7 mouse cellular contexts compared by ENCODE assay signal in genomic region chr7:49462328-49462811, GRCm38 (mm10).
A peak's percentile ranks its signal among the peaks of the same experiment; 100 is the strongest.
DNase-seq lines count a peak whose midpoint lies in the region; ATAC-seq and TF ChIP-seq lines count a peak whose summit lies in the region.

No protein-coding gene starts in this region.

- H3K36me3 ChIP-seq in intestine, embryonic 15.5 days: peaks cover 19% of the 10 kb centered on the region
- H3K36me3 ChIP-seq in midbrain, postnatal 0 days (ENCODE audit: insufficient read depth, low read length): peaks cover 14% of the 10 kb centered on the region; the same call in 1 of the 2 replicates

- peak overlapping the region; percentile 77 for H3K27ac ChIP-seq in bone marrow macrophage, adult 2 months (ENCODE audit: insufficient read depth, low read depth, low read length)
- 0 out of 2 replicates have a peak overlapping the region, but pooled peaks have one; percentile 18 for H3K27ac ChIP-seq in intestine, embryonic 15.5 days
- H3K27ac ChIP-seq in cerebellum, adult 2 months (ENCODE audit: insufficient read depth, low read length): no peak overlapping the region
- no peak overlapping the region for H3K27ac ChIP-seq in midbrain, postnatal 0 days (ENCODE audit: low read depth, low read length)

- peak overlapping the region; percentile 54 for H3K4me3 ChIP-seq in bone marrow macrophage, adult 2 months (ENCODE audit: insufficient read depth, low read length)
- no peak overlapping the region for H3K4me3 ChIP-seq in intestine, embryonic 15.5 days (replicated peaks)
- H3K4me3 ChIP-seq in cerebellum, adult 2 months (replicated peaks; ENCODE audit: insufficient read depth, low read depth, low read length): no peak overlapping the region
- H3K4me3 ChIP-seq in midbrain, postnatal 0 days (ENCODE audit: low read depth, low read length): no peak overlapping the region

- H3K9ac ChIP-seq in intestine, embryonic 15.5 days: no peak overlapping the region
- no peak overlapping the region for H3K9ac ChIP-seq in midbrain, postnatal 0 days (replicated peaks; ENCODE audit: low read length, poor library complexity, severe bottlenecking)

- peak; percentile 64 for DNase-seq in ES-CJ7 (ENCODE audit: low read depth, low spot score)
- DNase-seq in lung, postnatal 36 days: peak; percentile 62
- DNase-seq in left cerebral cortex, adult 8-10 months (ENCODE audit: low spot score in 2 of 2): no peak
- no peak for DNase-seq in cerebellum, adult 2 months
- no peak for DNase-seq in midbrain, postnatal 0 days (ENCODE audit: low spot score)

- H3K9me3 ChIP-seq in intestine, embryonic 15.5 days: no peaks in the 10 kb centered on the region
- H3K9me3 ChIP-seq in midbrain, postnatal 0 days (ENCODE audit: low read length): no peaks in the 10 kb centered on the region

- no peak for TF ChIP-seq POLR2A in bone marrow macrophage, adult 2 months (IDR thresholded peaks at IDR 0.05; ENCODE audit: borderline replicate concordance, low read depth, low read length)
- TF ChIP-seq POLR2A in cerebellum, adult 2 months (IDR thresholded peaks at IDR 0.05; ENCODE audit: borderline replicate concordance, insufficient read depth, low read length): no peak

- WGBS in intestine, embryonic 15.5 days: 23% methylated on average over 10 of the region's 10 CpGs
- WGBS in cerebellum, adult 2 months: 37% methylated on average over 10 of the region's 10 CpGs
- WGBS in midbrain, postnatal 0 days: 40% methylated on average over 10 of the region's 10 CpGs

- peak overlapping the region; percentile 27; the same call in 1 of the 2 replicates for H3K4me2 ChIP-seq in intestine, embryonic 15.5 days (replicated peaks)
- H3K4me2 ChIP-seq in midbrain, postnatal 0 days (ENCODE audit: low read depth, low read length, poor library complexity, severe bottlenecking): no peak overlapping the region

- H3K4me1 ChIP-seq in bone marrow macrophage, adult 2 months (ENCODE audit: control insufficient read depth, insufficient read depth, low read length): peaks cover 22% of the 10 kb centered on the region
- no peaks in the 10 kb centered on the region for H3K4me1 ChIP-seq in intestine, embryonic 15.5 days (replicated peaks)
- no peaks in the 10 kb centered on the region for H3K4me1 ChIP-seq in cerebellum, adult 2 months (ENCODE audit: control insufficient read depth, insufficient read depth, low read length)
- H3K4me1 ChIP-seq in midbrain, postnatal 0 days (ENCODE audit: insufficient read depth, low read length): no peaks in the 10 kb centered on the region

- ATAC-seq in intestine, embryonic 15.5 days: no peak
- no peak for ATAC-seq in midbrain, postnatal 0 days (ENCODE audit: low FRiP score)

- no peak for TF ChIP-seq CTCF in bone marrow macrophage, adult 2 months (IDR thresholded peaks at IDR 0.05; ENCODE audit: low read depth, low read length)
- TF ChIP-seq CTCF in cerebellum, adult 2 months (IDR thresholded peaks at IDR 0.05; ENCODE audit: borderline replicate concordance, insufficient read depth, low read depth, low read length): no peak
- TF ChIP-seq CTCF in midbrain, postnatal 0 days (IDR thresholded peaks at IDR 0.05): no peak

- H3K27me3 ChIP-seq in intestine, embryonic 15.5 days (replicated peaks): no peaks in the 10 kb centered on the region
- no peaks in the 10 kb centered on the region for H3K27me3 ChIP-seq in cerebellum, adult 2 months (ENCODE audit: control insufficient read depth, insufficient read depth, low read length)
- H3K27me3 ChIP-seq in midbrain, postnatal 0 days (ENCODE audit: insufficient read depth, low read length): no peaks in the 10 kb centered on the region

Comparison
In these comparisons a context has a peak if more than half of its experiments do, and no peak if none do; other contexts are left out.
1. DNase-seq: peak in ES-CJ7 (single experiment) and lung, postnatal 36 days (single experiment); none in left cerebral cortex, adult 8-10 months (0 of 2), cerebellum, adult 2 months (0 of 2) and midbrain, postnatal 0 days (single experiment).
2. H3K27ac ChIP-seq: peak in bone marrow macrophage, adult 2 months (single experiment) and intestine, embryonic 15.5 days (single experiment); none in cerebellum, adult 2 months (single experiment) and midbrain, postnatal 0 days (single experiment).